Mouse (Mus musculus) liver, postnatal 0 days (tissue): ENCODE measurements around the gene Hmga1. TPM values are rescaled to one million over a fixed set of nuclear protein-coding genes. Genes with fewer than 3 reads are reported as not detected.
A peak's percentile ranks its signal among the peaks of the same experiment; 100 is the strongest.

Experiments used
- ATAC-seq: fragments of 200-750 bp; cut with Nextera tagmentation; 2 replicates; pipeline ENCODE4 v1.8.0; 2017; ENCODE audit warnings: mild to moderate bottlenecking, moderate library complexity
- DNase-seq: peaks from one replicate; pipeline ENCODE4 v3.0.0-alpha.2; 2016
- H3K27ac ChIP-seq: fragments of 300-500 bp; sonication (generic); 2 replicates; pipeline ENCODE4 v1.5.1; 2014; ENCODE audit warnings: antibody characterized with exemption, moderate library complexity, mild to moderate bottlenecking, low read depth
- H3K27me3 ChIP-seq: fragments of 300-500 bp; sonication (generic); 2 replicates; pipeline ENCODE4 v1.6.1; 2014; ENCODE audit warnings: low read length, control low read depth, mixed read lengths; ENCODE audit not compliant: insufficient read depth
- H3K36me3 ChIP-seq: fragments of 300-500 bp; sonication (generic); replicated peaks from 2 replicates; pipeline ENCODE4 v1.6.1; 2014; ENCODE audit warnings: mild to moderate bottlenecking, control low read depth, low read length, moderate library complexity, mixed read lengths; ENCODE audit not compliant: insufficient read depth
- H3K4me1 ChIP-seq: fragments of 300-500 bp; sonication (generic); 2 replicates; pipeline ENCODE4 v1.6.1; 2014; ENCODE audit warnings: antibody characterized with exemption, mild to moderate bottlenecking, control low read depth; ENCODE audit not compliant: insufficient read depth
- H3K4me2 ChIP-seq: fragments of 300-500 bp; sonication (generic); 2 replicates; pipeline ENCODE4 v1.6.1; 2014; ENCODE audit warnings: low read depth, mild to moderate bottlenecking, low read length, moderate library complexity, mixed read lengths
- H3K4me3 ChIP-seq: fragments of 300-500 bp; sonication (generic); 2 replicates; pipeline ENCODE4 v1.5.1; 2014; ENCODE audit warnings: low read depth, low read length
- H3K9ac ChIP-seq: fragments of 300-500 bp; sonication (generic); replicated peaks from 2 replicates; pipeline ENCODE4 v1.6.1; 2014; ENCODE audit warnings: mild to moderate bottlenecking, moderate library complexity
- H3K9me3 ChIP-seq: fragments of 300-500 bp; sonication (generic); 2 replicates; pipeline ENCODE4 v1.6.1; 2016; ENCODE audit warnings: mild to moderate bottlenecking, control low read depth, low read length, mixed read lengths
- CTCF ChIP-seq: sonication (generic); IDR thresholded peaks from 2 replicates; pipeline ENCODE4 v1.5.1; 2016; ENCODE audit warnings: antibody characterized with exemption, low read depth
- EP300 ChIP-seq: IDR thresholded peaks from 2 replicates; pipeline ENCODE4 v1.6.1; 2016; ENCODE audit warnings: antibody characterized with exemption, low read depth, mild to moderate bottlenecking
- WGBS: fragments of 180-500 bp; shearing (Covaris S2); extraction: QIAGEN DNeasy Blood & Tissue Kit; methylation state at CpG from one replicate; pipeline ENCODE4 v1.1.7; 2014; ENCODE audit not compliant: insufficient replicate concordance; 5-methylcytosine and 5-hydroxymethylcytosine counted together
- polyA plus RNA-seq: library from polyadenylated mRNA; unstranded; fragments of >200 nt; fragmentation: Nextera tagmentation; extraction: Ambion mirVana; gene quantifications from 2 replicates; pipeline ENCODE4 v1.2.1, GENCODE M21; 2015

Gene Hmga1
- polyA plus RNA-seq, 1 experiment from 2014 or later: 64.0 TPM

DNA sequence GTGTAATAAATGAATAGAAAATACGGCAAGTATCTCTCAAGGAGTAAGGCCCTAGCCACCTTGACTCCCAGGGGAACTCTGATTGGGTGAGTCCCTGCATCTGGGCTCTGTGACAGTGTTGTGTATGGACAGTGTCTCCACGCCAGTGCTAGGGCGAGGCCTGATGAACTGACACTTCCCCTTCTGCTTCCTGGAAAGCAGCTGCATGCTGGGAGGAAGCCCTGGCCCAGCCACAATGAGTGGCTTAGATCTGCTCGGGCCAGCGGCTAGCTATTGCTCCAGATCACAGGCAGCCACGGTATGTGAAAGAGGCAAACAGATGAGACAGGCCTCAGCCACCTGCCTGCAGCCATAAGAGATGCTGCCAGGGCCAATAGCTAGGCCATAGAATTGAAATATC lies 29.1 kb upstream of the Hmga1 start:
- DNase-seq: peak; percentile 55
- H3K4me1 ChIP-seq: 0 out of 2 replicates have a peak, but pooled peaks cover 3% of the 10 kb centered on the region
- WGBS: 26% methylated on average over 6 of the region's 6 CpGs
- peak; percentile 23; the same call in 1 of the 2 replicates for ATAC-seq
- H3K4me3 ChIP-seq: no peak overlapping the region
- H3K4me2 ChIP-seq: no peak overlapping the region
- no peaks in the 10 kb centered on the region for H3K9me3 ChIP-seq
- TF ChIP-seq CTCF: no peak
- no peaks in the 10 kb centered on the region for H3K27me3 ChIP-seq
- H3K36me3 ChIP-seq: no peaks in the 10 kb centered on the region
- peak overlapping the region; percentile 23; the same call in 1 of the 2 replicates for H3K27ac ChIP-seq
- H3K9ac ChIP-seq: no peak overlapping the region

DNA sequence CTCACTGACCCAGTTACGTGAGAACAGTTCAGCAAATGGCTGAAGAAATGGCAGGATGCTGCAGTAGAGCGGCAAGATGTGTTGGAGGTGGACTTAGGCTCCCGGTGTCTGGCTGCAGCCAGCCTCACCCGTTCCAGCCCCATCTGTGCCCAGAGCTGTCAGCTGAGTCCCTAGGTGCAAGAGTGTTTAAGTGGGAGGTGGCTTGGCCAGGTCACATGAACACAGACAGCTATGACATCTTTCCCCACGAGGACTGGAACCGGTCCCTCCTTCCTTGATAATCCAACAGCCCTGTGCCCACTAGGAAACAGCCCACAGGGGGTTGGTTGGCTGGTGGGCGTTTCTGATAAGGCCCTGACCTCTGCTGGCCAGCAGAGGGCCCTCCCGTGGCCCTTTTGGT lies 28.3 kb upstream of the Hmga1 start:
- H3K9me3 ChIP-seq: no peaks in the 10 kb centered on the region
- no peak overlapping the region for H3K4me2 ChIP-seq
- H3K36me3 ChIP-seq: no peaks in the 10 kb centered on the region
- H3K27ac ChIP-seq: no peak overlapping the region
- 0 out of 2 replicates have a peak, but pooled peaks cover 3% of the 10 kb centered on the region for H3K4me1 ChIP-seq
- TF ChIP-seq CTCF (peak; percentile 25; the same call in 1 of the 2 replicates), EP300 (no peak)
- no peak overlapping the region for H3K9ac ChIP-seq
- ATAC-seq (no peak), DNase-seq (no peak)
- WGBS: 57% methylated on average over 8 of the region's 8 CpGs
- H3K4me3 ChIP-seq: no peak overlapping the region
- no peaks in the 10 kb centered on the region for H3K27me3 ChIP-seq

DNA sequence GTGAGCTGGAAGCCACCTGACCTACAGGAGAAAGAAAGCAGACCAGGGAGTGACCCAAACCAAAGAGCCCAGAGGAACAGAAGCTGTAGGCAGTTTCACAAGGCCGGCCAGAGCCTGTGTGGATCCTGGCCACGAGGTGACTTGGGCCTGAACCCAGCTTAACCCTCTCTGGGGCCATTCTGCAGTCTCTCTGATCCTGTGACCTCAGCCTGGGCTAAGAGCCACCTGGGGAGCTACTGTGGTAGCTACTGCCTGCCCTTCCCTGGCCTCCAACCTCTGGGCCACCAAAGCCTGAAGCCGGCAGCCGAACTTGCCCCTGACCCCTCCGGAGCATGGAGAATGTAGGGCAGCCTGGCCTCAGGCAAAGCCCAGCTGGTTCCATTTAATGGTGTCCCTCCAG lies 27.5 kb upstream of the Hmga1 start:
- no peaks in the 10 kb centered on the region for H3K9me3 ChIP-seq
- H3K4me2 ChIP-seq: no peak overlapping the region
- no peak overlapping the region for H3K4me3 ChIP-seq
- H3K27me3 ChIP-seq: no peaks in the 10 kb centered on the region
- TF ChIP-seq EP300 (no peak), CTCF (no peak)
- DNase-seq (no peak), ATAC-seq (no peak)
- 0 out of 2 replicates have a peak, but pooled peaks cover 3% of the 10 kb centered on the region for H3K4me1 ChIP-seq
- H3K9ac ChIP-seq: no peak overlapping the region
- no peak overlapping the region for H3K27ac ChIP-seq
- H3K36me3 ChIP-seq: no peaks in the 10 kb centered on the region
- 67% methylated on average over 5 of the region's 5 CpGs for WGBS

DNA sequence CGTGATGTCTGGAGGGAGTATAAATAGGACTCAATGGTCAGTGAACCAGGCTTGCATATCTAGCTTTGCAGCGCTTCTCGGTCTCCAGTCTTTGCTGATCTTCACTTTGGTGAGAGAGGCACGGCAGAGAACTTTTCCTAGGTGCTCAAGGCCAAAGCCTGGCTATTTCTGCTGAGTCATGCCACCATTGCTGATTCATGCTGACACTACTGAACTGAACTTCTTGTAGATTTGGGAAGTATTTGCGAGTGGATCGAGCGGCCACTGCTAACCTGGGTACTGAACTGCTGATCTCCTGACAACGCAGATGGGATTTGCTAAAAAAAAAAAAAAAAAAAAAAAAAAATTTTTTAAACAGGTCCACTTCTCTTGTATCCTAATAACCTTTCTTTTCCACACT lies 24.2 kb upstream of the Hmga1 start:
- Histone ChIP-seq H3K9ac (no peak overlapping the region), H3K27ac (0 out of 2 replicates have a peak overlapping the region, but pooled peaks have one; percentile 16), H3K4me1 (peaks cover 6% of the 10 kb centered on the region; the same call in 1 of the 2 replicates), H3K4me2 (no peak overlapping the region), H3K9me3 (no peaks in the 10 kb centered on the region), H3K27me3 (no peaks in the 10 kb centered on the region), H3K36me3 (no peaks in the 10 kb centered on the region), H3K4me3 (no peak overlapping the region)
- DNase-seq (no peak), ATAC-seq (no peak)
- TF ChIP-seq EP300: no peak
- no peak for TF ChIP-seq CTCF
- 69% methylated on average over 8 of the region's 8 CpGs for WGBS

DNA sequence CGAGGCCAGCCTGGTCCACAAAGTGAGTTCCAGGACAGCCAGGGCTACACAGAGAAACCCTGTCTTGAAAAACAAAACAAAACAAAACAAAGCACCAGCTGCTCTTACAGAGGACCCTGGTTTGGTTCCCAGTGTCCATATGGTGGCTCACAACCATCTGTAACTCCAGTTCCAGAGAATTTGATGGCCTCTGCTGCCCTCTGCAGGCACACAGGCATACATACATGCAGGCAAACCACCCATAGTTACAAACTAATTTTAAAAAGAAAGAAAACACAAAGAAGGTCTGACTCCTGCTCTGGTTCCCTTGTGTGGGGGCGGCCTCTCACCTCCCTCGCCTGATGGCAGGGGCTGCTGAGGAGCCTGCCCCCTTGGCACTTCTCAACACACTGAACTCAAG lies 22.9 kb upstream of the Hmga1 start:
- Histone ChIP-seq H3K27me3 (no peaks in the 10 kb centered on the region), H3K4me2 (no peak overlapping the region), H3K4me1 (peaks cover 6% of the 10 kb centered on the region; the same call in 1 of the 2 replicates), H3K36me3 (no peaks in the 10 kb centered on the region), H3K27ac (no peak overlapping the region), H3K4me3 (no peak overlapping the region), H3K9me3 (no peaks in the 10 kb centered on the region), H3K9ac (no peak overlapping the region)
- peak; percentile 48 for TF ChIP-seq CTCF
- no peak for TF ChIP-seq EP300
- DNase-seq: no peak
- ATAC-seq: no peak
- WGBS: 77% methylated on average over 2 of the region's 3 CpGs

DNA sequence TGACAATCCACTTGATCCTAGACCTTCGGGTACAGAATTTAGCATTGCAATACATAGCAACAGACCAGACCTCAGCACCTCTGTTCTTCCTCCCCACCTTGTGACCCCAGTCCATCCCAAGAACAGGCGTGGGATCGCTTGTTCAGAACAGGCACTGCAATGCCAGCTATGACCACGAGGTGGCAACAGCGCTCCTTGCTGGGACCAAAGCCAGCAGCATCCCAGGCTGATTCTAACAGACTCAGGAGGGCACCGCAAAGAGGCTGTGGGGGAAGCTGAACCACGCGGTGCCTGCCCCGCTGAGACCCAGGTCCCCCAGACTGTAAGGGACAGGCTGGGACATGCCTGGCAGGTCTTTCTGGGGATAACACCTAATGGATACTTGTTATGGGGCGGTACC lies 21.6 kb upstream of the Hmga1 start:
- TF ChIP-seq EP300 (no peak), CTCF (peak; percentile 100)
- Histone ChIP-seq H3K4me2 (no peak overlapping the region), H3K36me3 (no peaks in the 10 kb centered on the region)

More for the DNA sequence above, 21.6 kb upstream of the Hmga1 start:
- Histone ChIP-seq H3K4me3 (no peak overlapping the region), H3K27ac (no peak overlapping the region), H3K27me3 (no peaks in the 10 kb centered on the region), H3K4me1 (peaks cover 6% of the 10 kb centered on the region; the same call in 1 of the 2 replicates), H3K9me3 (no peaks in the 10 kb centered on the region), H3K9ac (no peak overlapping the region)
- 4% methylated on average over 10 of the region's 10 CpGs for WGBS
- ATAC-seq (peak; percentile 63), DNase-seq (peak; percentile 92)
